Mouse (Mus musculus) forebrain, embryonic 11.5 days (tissue): Measurements from ENCODE around the gene Krt78. TPM values are rescaled to one million over a fixed set of nuclear protein-coding genes. Genes with fewer than 3 reads are reported as not detected.
"Not testable (repeated sequence)": the region's sequence is repeated elsewhere in the genome, so short reads cannot be mapped to it uniquely, and the experiment has no call there.

Experiments used
- ATAC-seq: fragments of 200-750 bp; cut with Nextera tagmentation; replicated peaks from 2 replicates; pipeline ENCODE4 v1.8.0; 2017; ENCODE audit warnings: moderate TSS enrichment; ENCODE audit not compliant: low FRiP score
- DNase-seq: peaks from one replicate; pipeline ENCODE4 v3.0.0-alpha.2; 2017; ENCODE audit warnings: low spot score
- H3K27ac ChIP-seq: fragments of 300-500 bp; sonication (generic); 2 replicates; pipeline ENCODE4 v1.5.1; 2014; ENCODE audit warnings: low read depth, low read length
- H3K27me3 ChIP-seq: fragments of 300-500 bp; sonication (generic); 2 replicates; pipeline ENCODE4 v1.6.1; 2014; ENCODE audit warnings: mild to moderate bottlenecking, low read length, mixed read lengths; ENCODE audit not compliant: control insufficient read depth, insufficient read depth
- H3K36me3 ChIP-seq: fragments of 300-500 bp; sonication (generic); 2 replicates; pipeline ENCODE4 v1.6.1; 2014; ENCODE audit warnings: mild to moderate bottlenecking, low read length, moderate library complexity, mixed read lengths; ENCODE audit not compliant: control insufficient read depth, insufficient read depth
- H3K4me1 ChIP-seq: fragments of 300-500 bp; sonication (generic); replicated peaks from 2 replicates; pipeline ENCODE4 v1.6.1; 2014; ENCODE audit warnings: low read length, mixed read lengths; ENCODE audit not compliant: control insufficient read depth, insufficient read depth
- H3K4me2 ChIP-seq: fragments of 300-500 bp; sonication (generic); 2 replicates; pipeline ENCODE4 v1.6.1; 2014; ENCODE audit warnings: low read depth, mild to moderate bottlenecking, low read length, moderate library complexity, mixed read lengths; ENCODE audit not compliant: severe bottlenecking
- H3K4me3 ChIP-seq: fragments of 300-500 bp; sonication (generic); 2 replicates; pipeline ENCODE4 v1.5.1; 2014; ENCODE audit warnings: low read depth, low read length
- H3K9ac ChIP-seq: fragments of 300-500 bp; sonication (generic); 2 replicates; pipeline ENCODE4 v1.6.1; 2014; ENCODE audit warnings: low read length
- H3K9me3 ChIP-seq: fragments of 300-500 bp; sonication (generic); 2 replicates; pipeline ENCODE4 v1.6.1; 2016; ENCODE audit warnings: low read length, mixed read lengths; ENCODE audit not compliant: control insufficient read depth
- WGBS: fragments of 180-500 bp; shearing (Covaris S2); extraction: QIAGEN DNeasy Blood & Tissue Kit; methylation state at CpG from one replicate; pipeline ENCODE4 v1.1.7; 2014; 5-methylcytosine and 5-hydroxymethylcytosine counted together
- polyA plus RNA-seq: library from polyadenylated mRNA; unstranded; fragments of >200 nt; fragmentation: Nextera tagmentation; extraction: Ambion mirVana; gene quantifications from 2 replicates; pipeline ENCODE4 v1.2.1, GENCODE M21; 2014

Gene Krt78
- not detected in 2 replicates for polyA plus RNA-seq

- WGBS, result 88% methylated on average over 9 of the region's 9 CpGs
- Histone ChIP-seq H3K27ac (no peak within 1 kb of the TSS), H3K9me3 (no peaks in the 10 kb centered on the region), H3K27me3 (no peaks in the 10 kb centered on the region), H3K9ac (no peak within 1 kb of the TSS), H3K4me1 (no peaks in the 10 kb centered on the region), H3K36me3 (no peaks in the 10 kb centered on the region), H3K4me2 (no peak within 1 kb of the TSS), H3K4me3 (no peak within 1 kb of the TSS)
- DNase-seq (no peak), ATAC-seq (no peak)
Observed at GRCm38 (mm10) chr15:101954187-101954586, at the start of gene Krt78. Krt78 (minus strand) TSS chr15:101954287.

DNA sequence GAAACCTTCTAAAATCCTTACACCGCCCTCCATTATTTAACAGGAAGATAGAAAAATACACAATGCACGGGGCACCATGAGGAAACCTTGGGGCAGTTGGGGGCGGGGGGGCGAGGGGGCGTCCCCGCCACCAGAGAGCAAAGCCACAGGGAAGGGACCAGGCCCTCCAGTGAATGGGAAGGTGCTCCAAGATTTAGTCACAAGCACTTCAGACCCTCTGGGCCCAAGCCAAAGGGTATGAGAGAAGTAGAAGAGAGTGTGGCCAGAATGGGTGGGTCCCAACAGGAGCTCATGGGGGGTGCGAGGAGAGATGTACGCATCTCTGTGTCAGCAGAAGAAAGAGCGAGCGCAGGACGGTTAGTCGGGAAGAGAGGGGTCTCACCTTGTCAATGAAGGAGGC, 49.4 kb upstream of the Krt78 start:
- no peaks in the 10 kb centered on the region for H3K9me3 ChIP-seq
- ATAC-seq, result 0 out of 2 replicates have a peak, but pooled peaks have one; percentile 22
- H3K9ac ChIP-seq, result no peak overlapping the region; the same call in 1 of the 2 replicates
- H3K27me3 ChIP-seq, result peaks cover 34% of the 10 kb centered on the region
- no peak for DNase-seq
- H3K27ac ChIP-seq, result no peak overlapping the region
- H3K36me3 ChIP-seq, result no peaks in the 10 kb centered on the region
- H3K4me1 ChIP-seq, result peaks cover 17% of the 10 kb centered on the region; the same call in 1 of the 2 replicates
- H3K4me2 ChIP-seq, result peak overlapping the region; percentile 47; the same call in 1 of the 2 replicates
- H3K4me3 ChIP-seq, result peak overlapping the region; percentile 29; the same call in 1 of the 2 replicates
- WGBS, result 12% methylated on average over 12 of the region's 12 CpGs

DNA sequence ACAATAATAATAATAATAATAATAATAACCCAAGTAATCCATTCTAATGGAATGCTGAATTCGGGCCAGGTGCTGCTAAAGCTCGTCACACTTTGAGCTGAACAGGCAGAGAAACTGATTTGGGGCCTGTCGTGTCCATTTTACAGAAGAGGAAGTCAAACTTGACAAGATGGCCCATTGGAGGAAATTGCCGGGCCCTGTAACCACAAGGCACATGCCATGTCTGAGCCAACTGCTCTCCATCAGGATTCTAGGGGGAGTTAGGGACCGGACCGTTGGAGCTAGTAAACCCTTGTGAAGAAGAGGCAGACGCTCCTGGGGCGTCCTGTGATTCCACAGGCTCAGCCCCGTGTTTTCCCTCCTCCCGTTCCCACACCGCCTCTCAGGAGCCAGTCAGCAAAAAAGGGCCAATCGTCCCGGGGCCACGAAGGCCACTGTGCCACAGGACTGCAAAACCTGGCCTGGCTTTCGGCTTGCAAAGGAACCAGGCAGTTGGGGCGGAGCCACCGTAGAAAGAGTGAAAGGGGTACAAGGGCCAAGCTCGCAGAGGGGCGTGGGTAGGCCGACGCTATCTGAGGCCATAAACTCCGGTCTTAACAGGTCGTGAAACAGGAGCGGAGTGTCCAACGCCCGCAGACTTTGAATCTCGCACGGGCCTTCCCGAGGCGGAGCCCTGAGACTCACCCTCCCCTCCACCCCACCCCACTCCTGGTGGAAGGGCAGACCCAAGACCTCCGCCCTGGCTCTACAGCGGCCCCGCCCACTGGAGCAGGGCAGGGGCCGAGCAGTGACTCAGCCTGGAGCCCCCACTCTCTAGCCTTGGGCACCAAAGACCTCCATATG, 48.8 kb upstream of the Krt78 start:
- peak; percentile 61 for ATAC-seq
- DNase-seq, result peak; percentile 78
- peak overlapping the region; percentile 29 for H3K4me3 ChIP-seq
- no peaks in the 10 kb centered on the region for H3K9me3 ChIP-seq
- H3K4me2 ChIP-seq, result peak overlapping the region; percentile 47
- peaks cover 17% of the 10 kb centered on the region; the same call in 1 of the 2 replicates for H3K4me1 ChIP-seq
- no peak overlapping the region for H3K27ac ChIP-seq
- H3K9ac ChIP-seq, result peak overlapping the region; percentile 28
- 3% methylated on average over 34 of the region's 34 CpGs for WGBS
- H3K27me3 ChIP-seq, result peaks cover 34% of the 10 kb centered on the region
- H3K36me3 ChIP-seq, result no peaks in the 10 kb centered on the region

DNA sequence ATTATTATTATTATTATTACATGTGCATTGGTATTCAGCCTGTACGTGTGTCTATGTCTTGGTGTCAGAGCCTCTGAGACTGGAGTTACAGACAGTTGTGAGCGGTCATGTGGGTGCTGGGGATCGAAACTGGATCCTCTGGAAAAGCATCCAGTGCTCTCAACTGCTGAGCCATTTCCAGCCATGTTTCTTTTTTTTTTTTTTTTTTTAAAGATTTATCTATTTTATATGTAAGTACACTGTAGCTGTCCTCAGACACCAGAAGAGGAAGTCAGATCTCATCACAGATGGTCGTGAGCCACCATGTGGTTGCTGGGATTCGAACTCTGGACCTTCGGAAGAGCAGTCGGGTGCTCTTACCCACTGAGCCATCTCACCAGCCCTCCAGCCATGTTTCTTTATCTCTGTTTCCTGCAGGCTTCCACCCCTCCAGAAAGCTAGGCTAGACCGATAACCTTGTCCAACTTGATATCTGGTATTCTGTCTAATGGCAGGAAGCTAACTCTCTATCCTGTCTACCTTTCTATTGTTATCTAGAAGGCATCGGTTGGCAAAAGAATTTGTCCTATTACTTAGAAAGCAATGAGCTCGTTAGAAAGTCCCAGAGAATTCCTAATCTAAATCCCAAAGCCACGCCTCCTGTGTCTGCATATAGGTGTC, 45.7 kb upstream of the Krt78 start:
- DNase-seq (no peak), ATAC-seq (no peak)
- Histone ChIP-seq H3K27ac (no peak overlapping the region), H3K4me2 (no peak overlapping the region), H3K4me1 (peaks cover 11% of the 10 kb centered on the region; the same call in 1 of the 2 replicates), H3K9me3 (no peaks in the 10 kb centered on the region), H3K36me3 (no peaks in the 10 kb centered on the region), H3K9ac (no peak overlapping the region), H3K27me3 (peaks cover 24% of the 10 kb centered on the region), H3K4me3 (no peak overlapping the region)
- WGBS, result 89% methylated on average over 11 of the region's 11 CpGs

GRCm38 (mm10) chr15:101999156-101999555, 45.1 kb upstream of the Krt78 start:
- no peak for ATAC-seq
- no peak overlapping the region for H3K4me3 ChIP-seq
- peaks cover 17% of the 10 kb centered on the region for H3K27me3 ChIP-seq
- H3K27ac ChIP-seq, result no peak overlapping the region
- H3K36me3 ChIP-seq, result no peaks in the 10 kb centered on the region
- DNase-seq, result no peak
- no peaks in the 10 kb centered on the region for H3K9me3 ChIP-seq
- no peak overlapping the region for H3K9ac ChIP-seq
- H3K4me1 ChIP-seq, result peaks cover 11% of the 10 kb centered on the region; the same call in 1 of the 2 replicates
- WGBS, result 90% methylated on average over 11 of the region's 11 CpGs
- H3K4me2 ChIP-seq, result no peak overlapping the region

DNA sequence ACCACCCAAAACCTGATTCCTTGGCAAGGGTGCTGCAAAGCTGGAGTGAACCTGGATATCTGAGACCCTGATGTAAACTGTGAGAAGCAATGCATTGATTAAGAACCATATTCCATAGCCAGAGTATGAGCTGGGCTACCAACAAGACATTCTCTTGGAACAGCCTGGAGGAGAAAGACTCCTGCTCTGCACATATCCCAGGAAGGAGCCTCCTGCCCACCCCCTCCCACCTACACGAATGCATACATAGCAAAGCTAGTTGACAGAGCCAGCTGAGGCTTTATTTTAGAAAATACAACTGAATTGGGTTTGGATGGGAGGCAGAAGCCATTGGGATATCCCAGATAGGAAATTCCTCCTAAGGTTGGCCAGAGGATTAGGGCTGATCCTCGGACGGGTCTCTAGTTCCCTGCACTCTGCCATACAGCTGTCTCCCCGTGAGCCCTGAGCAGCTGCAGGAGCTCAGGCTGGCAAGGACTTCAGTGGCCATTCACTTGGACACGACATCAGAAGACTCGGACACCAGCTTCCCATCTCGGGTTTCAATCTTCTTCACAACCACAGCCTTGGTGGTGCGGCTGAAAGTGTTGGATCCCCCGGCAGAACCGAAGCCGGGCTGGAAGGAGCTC, 42.5 kb upstream of the Krt78 start:
- H3K4me3 ChIP-seq, H3K36me3 ChIP-seq, ATAC-seq, H3K27me3 ChIP-seq, H3K4me2 ChIP-seq, DNase-seq, H3K9ac ChIP-seq, H3K9me3 ChIP-seq, H3K27ac ChIP-seq, H3K4me1 ChIP-seq: not testable (repeated sequence)
- WGBS, result 93% methylated on average over 8 of the region's 11 CpGs

DNA sequence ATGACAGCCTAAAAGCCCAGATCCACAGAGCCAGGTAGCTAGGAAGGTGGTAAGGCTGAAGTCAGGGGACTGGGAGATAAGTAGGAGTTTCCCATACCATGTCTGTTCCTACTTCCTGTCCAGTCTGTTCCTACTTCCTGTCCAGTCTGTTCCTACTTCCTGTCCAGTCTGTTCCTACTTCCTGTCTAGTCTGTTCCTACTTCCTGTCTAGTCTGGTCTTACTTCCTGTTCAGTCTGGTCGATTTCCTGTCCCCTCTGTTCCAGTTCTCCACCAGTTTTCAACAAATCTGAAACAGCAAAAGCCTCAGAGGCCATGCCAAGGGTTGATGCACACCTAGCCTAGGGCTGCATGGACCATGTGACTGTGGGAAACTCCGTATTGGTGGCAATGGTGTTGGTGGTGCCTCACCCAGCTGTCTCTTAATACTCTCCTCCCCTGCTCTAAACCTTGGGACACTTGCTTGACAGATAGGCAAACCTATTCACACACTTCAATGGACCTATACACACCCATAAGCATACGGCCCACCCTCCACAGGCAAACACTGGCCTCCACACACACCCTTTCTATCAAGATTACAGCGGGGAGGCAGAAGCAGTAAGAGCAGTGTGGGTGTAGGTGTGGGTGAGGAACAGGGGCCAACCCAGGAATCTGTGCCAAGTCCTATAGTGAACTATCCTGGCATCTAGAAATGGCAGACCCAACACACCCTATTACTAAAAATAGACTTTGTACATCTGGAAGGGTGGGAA, 41.6 kb upstream of the Krt78 start:
- no peak for DNase-seq
- WGBS, result 85% methylated on average over 4 of the region's 4 CpGs
- no peak for ATAC-seq

GRCm38 (mm10) chr15:101994365-101994764, 40.3 kb upstream of the Krt78 start:
- Histone ChIP-seq H3K4me1 (no peaks in the 10 kb centered on the region), H3K27ac (no peak overlapping the region), H3K9ac (no peak overlapping the region), H3K27me3 (no peaks in the 10 kb centered on the region), H3K9me3 (no peaks in the 10 kb centered on the region), H3K4me3 (no peak overlapping the region), H3K36me3 (no peaks in the 10 kb centered on the region), H3K4me2 (no peak overlapping the region)
- 91% methylated on average over 6 of the region's 6 CpGs for WGBS
- ATAC-seq (no peak), DNase-seq (no peak)

More for the DNA sequence above, 41.6 kb upstream of the Krt78 start:
- H3K27ac ChIP-seq, result no peak overlapping the region
- H3K4me1 ChIP-seq, result no peaks in the 10 kb centered on the region
- no peak overlapping the region for H3K4me3 ChIP-seq
- H3K9me3 ChIP-seq, result no peaks in the 10 kb centered on the region
- H3K9ac ChIP-seq, result no peak overlapping the region
- no peaks in the 10 kb centered on the region for H3K36me3 ChIP-seq
- no peaks in the 10 kb centered on the region for H3K27me3 ChIP-seq
- no peak overlapping the region for H3K4me2 ChIP-seq
